Mouse (Mus musculus): ENCODE measurements around the gene Ncoa3. TPM values are rescaled to one million over a fixed set of nuclear protein-coding genes. Genes with fewer than 3 reads are reported as not detected.
A peak's percentile ranks its signal among the peaks of the same experiment; 100 is the strongest.

The Ncoa3 gene
- polyA plus RNA-seq, 1 experiment from 2014 or later, result 18.5 TPM

DNA sequence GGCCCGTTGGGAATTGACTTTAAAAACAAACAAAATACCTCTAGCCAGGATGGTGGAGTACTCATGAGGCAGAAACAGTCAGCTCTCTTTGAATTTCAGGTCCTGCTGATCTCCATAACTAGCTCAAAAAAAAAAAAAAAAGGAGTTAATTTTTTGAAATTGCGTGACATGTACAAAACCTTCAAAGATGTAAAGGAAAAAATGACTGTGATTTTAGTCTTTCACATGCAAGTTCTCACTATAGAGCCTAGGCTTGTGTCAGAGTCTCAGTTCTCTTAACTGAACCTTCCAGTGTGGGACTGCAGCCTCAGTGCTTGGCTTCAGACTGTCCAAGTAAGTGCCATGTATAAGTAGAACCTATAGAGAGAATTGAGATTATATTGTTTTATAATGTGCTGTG is 27.6 kb downstream of the Ncoa3 start:
- peaks cover 16% of the 10 kb centered on the region for H3K4me1 ChIP-seq (ENCODE audit: control insufficient read depth, insufficient read depth, low read length)
- H3K4me3 ChIP-seq (ENCODE audit: low read depth, low read length), result no peak overlapping the region
- H3K36me3 ChIP-seq (ENCODE audit: control insufficient read depth, insufficient read depth, low read length), result no peaks in the 10 kb centered on the region
- no peak for ATAC-seq (ENCODE audit: low read depth)
- no peak overlapping the region for H3K4me2 ChIP-seq (ENCODE audit: low read depth, low read length)
- no peaks in the 10 kb centered on the region for H3K9me3 ChIP-seq (ENCODE audit: control insufficient read depth, low read length)
- no peak overlapping the region for H3K27ac ChIP-seq (ENCODE audit: low read depth, low read length)
- 91% methylated on average over 2 of the region's 2 CpGs for WGBS
- H3K9ac ChIP-seq (replicated peaks; ENCODE audit: low read depth, low read length), result no peak overlapping the region
- H3K27me3 ChIP-seq (ENCODE audit: control insufficient read depth, insufficient read depth, low read length), result no peaks in the 10 kb centered on the region

DNA sequence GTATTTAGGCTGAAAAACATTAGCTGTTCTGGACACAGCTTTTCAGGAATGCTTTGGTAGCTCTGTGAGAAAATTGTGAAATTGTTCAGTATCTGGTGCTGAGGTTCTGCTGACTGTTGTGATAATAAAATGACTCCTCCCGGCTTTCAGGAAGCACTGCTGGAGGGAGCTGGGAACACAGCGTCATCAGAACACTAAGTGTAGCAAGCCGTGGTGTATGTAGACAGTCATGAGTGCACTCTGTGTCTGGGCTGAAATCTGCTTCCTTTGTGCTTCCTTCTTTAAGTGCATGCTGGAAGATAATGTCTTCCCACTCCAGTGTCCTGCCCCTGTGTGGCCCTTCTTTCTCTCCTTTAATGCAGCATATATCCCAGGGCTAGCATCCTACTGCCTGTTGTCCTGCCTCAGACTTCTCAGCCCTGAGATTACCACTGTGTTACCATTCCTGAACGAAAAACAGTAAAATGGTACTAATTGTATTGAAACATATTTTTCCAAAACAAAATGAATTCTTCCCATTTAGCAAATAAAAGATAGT is 28.7 kb downstream of the Ncoa3 start:
- Histone ChIP-seq H3K4me3 (ENCODE audit: low read depth, low read length) (no peak overlapping the region), H3K27me3 (ENCODE audit: control insufficient read depth, insufficient read depth, low read length) (no peaks in the 10 kb centered on the region), H3K9me3 (ENCODE audit: control insufficient read depth, low read length) (no peaks in the 10 kb centered on the region), H3K9ac (replicated peaks; ENCODE audit: low read depth, low read length) (no peak overlapping the region; the same call in 1 of the 2 replicates), H3K4me2 (ENCODE audit: low read depth, low read length) (no peak overlapping the region), H3K27ac (ENCODE audit: low read depth, low read length) (peak overlapping the region; percentile 78), H3K4me1 (ENCODE audit: control insufficient read depth, insufficient read depth, low read length) (peaks cover 16% of the 10 kb centered on the region), H3K36me3 (ENCODE audit: control insufficient read depth, insufficient read depth, low read length) (no peaks in the 10 kb centered on the region)
- 8% methylated on average over 4 of the region's 4 CpGs for WGBS
- ATAC-seq (ENCODE audit: low read depth), result peak; percentile 49; the same call in 1 of the 2 replicates

DNA sequence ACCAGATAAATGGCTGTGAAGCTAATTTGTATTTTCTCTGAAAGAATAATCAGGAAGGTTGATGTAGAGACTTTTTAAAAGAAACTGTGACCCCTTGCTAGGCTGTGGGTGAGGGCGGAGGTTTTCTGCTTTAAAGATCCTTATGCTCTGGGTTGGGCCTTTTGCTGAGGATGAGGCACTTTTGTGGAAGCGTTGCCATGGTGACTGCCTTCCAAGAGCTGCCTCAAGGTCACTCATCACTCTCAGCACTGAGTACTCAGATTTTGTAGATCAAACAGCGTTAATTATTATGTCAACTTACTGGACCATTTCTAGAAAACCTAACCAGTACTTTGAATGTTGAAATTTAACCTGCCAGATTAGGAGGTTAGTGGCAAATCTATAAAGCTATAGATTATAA is 29.2 kb downstream of the Ncoa3 start:
- ATAC-seq (ENCODE audit: low read depth), result peak; percentile 68
- H3K9me3 ChIP-seq (ENCODE audit: control insufficient read depth, low read length), result no peaks in the 10 kb centered on the region
- no peaks in the 10 kb centered on the region for H3K36me3 ChIP-seq (ENCODE audit: control insufficient read depth, insufficient read depth, low read length)
- no peak overlapping the region; the same call in 1 of the 2 replicates for H3K9ac ChIP-seq (replicated peaks; ENCODE audit: low read depth, low read length)
- H3K4me3 ChIP-seq (ENCODE audit: low read depth, low read length), result no peak overlapping the region
- no peaks in the 10 kb centered on the region for H3K27me3 ChIP-seq (ENCODE audit: control insufficient read depth, insufficient read depth, low read length)
- peaks cover 16% of the 10 kb centered on the region for H3K4me1 ChIP-seq (ENCODE audit: control insufficient read depth, insufficient read depth, low read length)
- WGBS, result 17% methylated on average over 3 of the region's 3 CpGs
- H3K27ac ChIP-seq (ENCODE audit: low read depth, low read length), result peak overlapping the region; percentile 78; the same call in 1 of the 2 replicates
- H3K4me2 ChIP-seq (ENCODE audit: low read depth, low read length), result no peak overlapping the region

- H3K36me3 ChIP-seq (ENCODE audit: control insufficient read depth, insufficient read depth, low read length), result no peaks in the 10 kb centered on the region
- H3K27ac ChIP-seq (ENCODE audit: low read depth, low read length), result peak overlapping the region; percentile 46; the same call in 1 of the 2 replicates
- H3K4me2 ChIP-seq (ENCODE audit: low read depth, low read length), result no peak overlapping the region
- 41% methylated on average over 8 of the region's 8 CpGs for WGBS
- no peak overlapping the region for H3K9ac ChIP-seq (replicated peaks; ENCODE audit: low read depth, low read length)
- ATAC-seq (ENCODE audit: low read depth), result no peak
- H3K4me3 ChIP-seq (ENCODE audit: low read depth, low read length), result no peak overlapping the region
- no peaks in the 10 kb centered on the region for H3K9me3 ChIP-seq (ENCODE audit: control insufficient read depth, low read length)
- H3K4me1 ChIP-seq (ENCODE audit: control insufficient read depth, insufficient read depth, low read length), result peaks cover 16% of the 10 kb centered on the region
- H3K27me3 ChIP-seq (ENCODE audit: control insufficient read depth, insufficient read depth, low read length), result no peaks in the 10 kb centered on the region
These were observed 29.9 kb downstream of the Ncoa3 start for GRCm38 (mm10) chr2:166022327-166022726.

DNA sequence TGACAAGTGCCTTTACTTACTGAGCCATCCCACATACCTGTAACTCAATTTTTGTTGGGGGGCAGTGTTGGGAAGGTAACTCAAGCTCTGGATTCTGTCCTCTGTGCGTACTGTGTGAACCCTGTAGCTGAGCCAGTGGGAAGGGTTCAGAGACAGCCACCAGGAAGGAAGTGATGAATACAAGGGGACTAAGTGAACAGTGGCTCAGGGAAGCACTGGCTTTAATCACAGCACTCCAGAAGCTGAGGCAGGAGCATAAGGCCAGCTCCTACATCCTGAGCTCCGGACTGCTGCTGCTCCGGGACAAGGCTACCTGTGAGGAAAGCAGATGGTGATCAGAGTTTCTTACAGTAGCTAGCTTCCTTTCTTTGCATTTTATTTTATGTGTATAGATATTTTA is 31.6 kb downstream of the Ncoa3 start:
- Histone ChIP-seq H3K4me3 (ENCODE audit: low read depth, low read length) (no peak overlapping the region), H3K9ac (replicated peaks; ENCODE audit: low read depth, low read length) (no peak overlapping the region), H3K4me2 (ENCODE audit: low read depth, low read length) (no peak overlapping the region), H3K27me3 (ENCODE audit: control insufficient read depth, insufficient read depth, low read length) (no peaks in the 10 kb centered on the region), H3K9me3 (ENCODE audit: control insufficient read depth, low read length) (no peaks in the 10 kb centered on the region), H3K4me1 (ENCODE audit: control insufficient read depth, insufficient read depth, low read length) (peaks cover 16% of the 10 kb centered on the region), H3K27ac (ENCODE audit: low read depth, low read length) (no peak overlapping the region), H3K36me3 (ENCODE audit: control insufficient read depth, insufficient read depth, low read length) (no peaks in the 10 kb centered on the region)
- ATAC-seq (ENCODE audit: low read depth), result no peak
- WGBS, result 95% methylated on average over 3 of the region's 3 CpGs

DNA sequence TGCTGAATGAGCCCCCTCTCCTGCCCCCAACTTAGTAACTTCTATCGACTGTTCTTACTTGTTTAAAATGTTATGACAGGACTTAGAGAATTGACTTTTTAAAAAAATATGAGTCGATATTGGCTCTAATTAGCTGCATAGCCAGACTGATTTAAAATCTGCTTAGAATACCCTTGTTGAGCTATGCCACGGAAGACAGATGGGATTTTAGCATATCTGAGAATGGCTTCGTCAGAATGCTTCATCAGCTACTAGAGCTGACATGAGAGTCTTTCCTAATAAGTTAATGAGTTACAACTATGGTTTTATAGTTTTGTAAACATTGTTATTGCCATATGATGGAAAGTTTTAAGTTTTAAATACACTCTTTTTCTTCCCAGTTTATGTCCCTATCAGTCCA is 32.2 kb downstream of the Ncoa3 start:
- Histone ChIP-seq H3K9ac (replicated peaks; ENCODE audit: low read depth, low read length) (no peak overlapping the region), H3K36me3 (ENCODE audit: control insufficient read depth, insufficient read depth, low read length) (no peaks in the 10 kb centered on the region), H3K27me3 (ENCODE audit: control insufficient read depth, insufficient read depth, low read length) (no peaks in the 10 kb centered on the region), H3K4me2 (ENCODE audit: low read depth, low read length) (no peak overlapping the region), H3K9me3 (ENCODE audit: control insufficient read depth, low read length) (no peaks in the 10 kb centered on the region), H3K4me1 (ENCODE audit: control insufficient read depth, insufficient read depth, low read length) (peaks cover 16% of the 10 kb centered on the region), H3K27ac (ENCODE audit: low read depth, low read length) (no peak overlapping the region), H3K4me3 (ENCODE audit: low read depth, low read length) (no peak overlapping the region)
- WGBS, result 72% methylated on average over 4 of the region's 4 CpGs
- no peak for ATAC-seq (ENCODE audit: low read depth)

DNA sequence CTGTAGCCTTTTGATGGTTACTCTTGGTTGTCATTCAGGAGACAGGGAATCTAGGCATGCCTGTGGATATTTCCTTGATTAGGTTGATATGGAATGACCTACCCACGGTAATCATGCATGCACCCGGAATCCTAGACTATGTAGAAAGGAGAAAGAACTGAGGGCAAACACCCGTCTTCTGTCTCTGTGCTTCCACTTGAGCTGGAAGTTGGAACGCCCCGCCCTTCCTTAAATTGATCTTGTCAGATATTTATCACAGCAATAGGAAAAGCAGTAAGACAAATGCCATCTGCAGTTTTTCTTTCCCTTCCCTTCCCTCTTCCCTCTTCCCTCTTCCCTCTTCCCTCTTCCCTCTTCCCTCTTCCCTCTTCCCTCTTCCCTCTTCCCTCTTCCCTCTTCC is 33.5 kb downstream of the Ncoa3 start:
- Histone ChIP-seq H3K4me3 (ENCODE audit: low read depth, low read length) (no peak overlapping the region), H3K27me3 (ENCODE audit: control insufficient read depth, insufficient read depth, low read length) (no peaks in the 10 kb centered on the region), H3K27ac (ENCODE audit: low read depth, low read length) (no peak overlapping the region), H3K9me3 (ENCODE audit: control insufficient read depth, low read length) (no peaks in the 10 kb centered on the region), H3K4me2 (ENCODE audit: low read depth, low read length) (no peak overlapping the region), H3K9ac (replicated peaks; ENCODE audit: low read depth, low read length) (no peak overlapping the region), H3K4me1 (ENCODE audit: control insufficient read depth, insufficient read depth, low read length) (peaks cover 20% of the 10 kb centered on the region), H3K36me3 (ENCODE audit: control insufficient read depth, insufficient read depth, low read length) (no peaks in the 10 kb centered on the region)
- ATAC-seq (ENCODE audit: low read depth), result no peak
- 92% methylated on average over 5 of the region's 5 CpGs for WGBS

- Histone ChIP-seq H3K4me1 (ENCODE audit: control insufficient read depth, insufficient read depth, low read length) (peaks cover 18% of the 10 kb centered on the region), H3K27me3 (ENCODE audit: control insufficient read depth, insufficient read depth, low read length) (no peaks in the 10 kb centered on the region), H3K27ac (ENCODE audit: low read depth, low read length) (no peak overlapping the region), H3K9ac (replicated peaks; ENCODE audit: low read depth, low read length) (no peak overlapping the region), H3K36me3 (ENCODE audit: control insufficient read depth, insufficient read depth, low read length) (no peaks in the 10 kb centered on the region), H3K9me3 (ENCODE audit: control insufficient read depth, low read length) (no peaks in the 10 kb centered on the region), H3K4me3 (ENCODE audit: low read depth, low read length) (no peak overlapping the region), H3K4me2 (ENCODE audit: low read depth, low read length) (no peak overlapping the region)
- WGBS, result 99% methylated on average over 3 of the region's 3 CpGs
- ATAC-seq (ENCODE audit: low read depth), result no peak
These were observed 35.4 kb downstream of the Ncoa3 start for GRCm38 (mm10) chr2:166027834-166028233.

DNA sequence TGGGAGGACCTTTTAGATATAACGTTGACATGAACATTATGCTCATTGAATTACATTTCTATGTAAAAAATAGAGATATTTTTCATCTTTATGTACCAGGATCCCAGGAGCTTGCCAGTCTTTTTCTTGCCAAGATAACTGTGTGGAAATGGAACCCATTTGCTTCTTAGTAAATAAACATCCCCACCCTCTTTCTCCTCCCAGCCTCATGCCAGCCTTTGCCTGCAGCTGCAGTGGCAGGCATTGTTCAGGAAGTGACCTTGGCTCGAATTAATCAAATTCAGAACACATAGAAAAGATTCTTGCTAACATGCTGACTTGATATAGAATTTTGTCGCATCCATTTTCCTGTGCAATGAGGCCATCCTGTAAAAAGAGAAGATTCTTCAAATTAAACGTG is 36.8 kb downstream of the Ncoa3 start:
- no peaks in the 10 kb centered on the region for H3K9me3 ChIP-seq (ENCODE audit: control insufficient read depth, low read length)
- ATAC-seq (ENCODE audit: low read depth), result no peak
- H3K4me2 ChIP-seq (ENCODE audit: low read depth, low read length), result no peak overlapping the region
- H3K27me3 ChIP-seq (ENCODE audit: control insufficient read depth, insufficient read depth, low read length), result no peaks in the 10 kb centered on the region
- H3K4me3 ChIP-seq (ENCODE audit: low read depth, low read length), result no peak overlapping the region
- no peaks in the 10 kb centered on the region for H3K36me3 ChIP-seq (ENCODE audit: control insufficient read depth, insufficient read depth, low read length)
- WGBS, result 45% methylated on average over 4 of the region's 4 CpGs
- H3K9ac ChIP-seq (replicated peaks; ENCODE audit: low read depth, low read length), result no peak overlapping the region
- H3K4me1 ChIP-seq (ENCODE audit: control insufficient read depth, insufficient read depth, low read length), result peaks cover 18% of the 10 kb centered on the region
- H3K27ac ChIP-seq (ENCODE audit: low read depth, low read length), result peak overlapping the region; percentile 24; the same call in 1 of the 2 replicates
